Mouse (Mus musculus) MEL (cell line): Measurements from ENCODE around the gene Kansl1. TPM values are rescaled to one million over a fixed set of nuclear protein-coding genes. Genes with fewer than 3 reads are reported as not detected.

Experiments used
- DNase-seq: peaks from one replicate; pipeline ENCODE4 v3.0.0; 2011; ENCODE audit warnings: low read depth, low spot score
- H3K27ac ChIP-seq: 2 replicates; pipeline ENCODE4 v1.5.1; 2012; ENCODE audit warnings: low read depth, mild to moderate bottlenecking, control low read depth, low read length, moderate library complexity; ENCODE audit not compliant: control insufficient read depth
- H3K27me3 ChIP-seq, 2 experiments: fragments of 150-350 bp in 1 of 2; sonication (generic) in 1 of 2; 2 replicates each; pipeline ENCODE4 v1.6.1; 2012; ENCODE audit warnings: low read length in 2 of 2, mild to moderate bottlenecking in 2 of 2, improper control_type of control experiment in 1 of 2, moderate library complexity in 1 of 2; ENCODE audit not compliant: insufficient read depth in 2 of 2, control insufficient read depth in 1 of 2
- H3K36me3 ChIP-seq, 2 experiments: 2 replicates each; pipeline ENCODE4 v1.6.1; 2012 to 2014; ENCODE audit warnings: low read length in 2 of 2, improper control_type of control experiment in 1 of 2, inconsistent platforms in 1 of 2, mild to moderate bottlenecking in 1 of 2; ENCODE audit not compliant: insufficient read depth in 2 of 2, control insufficient read depth in 1 of 2
- H3K4me1 ChIP-seq, 2 experiments: fragments of 150-350 bp in 1 of 2; sonication (generic) in 1 of 2; 2 replicates each; pipeline ENCODE4 v1.6.1; 2012; ENCODE audit warnings: low read length in 2 of 2, improper control_type of control experiment in 1 of 2, mild to moderate bottlenecking in 1 of 2; ENCODE audit not compliant: insufficient read depth in 2 of 2, control insufficient read depth in 1 of 2
- H3K4me3 ChIP-seq, 2 experiments: fragments of 150-350 bp in 1 of 2; sonication (generic) in 1 of 2; 2 replicates each; pipeline ENCODE4 v1.5.1; 2012; ENCODE audit warnings: low read depth in 2 of 2, low read length in 2 of 2, mild to moderate bottlenecking in 2 of 2, moderate library complexity in 2 of 2, control low read depth in 1 of 2, improper control_type of control experiment in 1 of 2; ENCODE audit not compliant: control insufficient read depth in 1 of 2, insufficient read depth in 1 of 2
- H3K79me2 ChIP-seq: 2 replicates; pipeline ENCODE4 v1.6.1; 2012; ENCODE audit warnings: mild to moderate bottlenecking, low read length, moderate library complexity; ENCODE audit not compliant: control insufficient read depth, poor library complexity, insufficient read depth
- H3K9ac ChIP-seq: 2 replicates; pipeline ENCODE4 v1.6.1; 2012; ENCODE audit warnings: low read depth, mild to moderate bottlenecking, control low read depth, low read length, moderate library complexity; ENCODE audit not compliant: control insufficient read depth, poor library complexity, severe bottlenecking
- H3K9me3 ChIP-seq: fragments of 150-350 bp; sonication (generic); replicated peaks from 2 replicates; pipeline ENCODE4 v1.6.1; 2012; ENCODE audit warnings: mild to moderate bottlenecking, low read length, improper control_type of control experiment, moderate library complexity; ENCODE audit not compliant: insufficient read depth
- E2F4 ChIP-seq: IDR thresholded peaks from 2 replicates; pipeline ENCODE4 v1.6.1; 2011; ENCODE audit warnings: low read depth, low read length, improper control_type of control experiment, borderline replicate concordance
- ELF1 ChIP-seq: IDR thresholded peaks from 2 replicates; pipeline ENCODE4 v1.6.1; 2014; ENCODE audit warnings: low read depth, mild to moderate bottlenecking, inconsistent platforms, low read length, improper control_type of control experiment, moderate library complexity
- EP300 ChIP-seq, 2 experiments: IDR thresholded peaks; 2 replicates each; pipeline ENCODE4 v1.6.1; 2011; ENCODE audit warnings: improper control_type of control experiment in 2 of 2, low read length in 2 of 2, low read depth in 1 of 2, mild to moderate bottlenecking in 1 of 2
- ETS1 ChIP-seq: IDR thresholded peaks from 2 replicates; pipeline ENCODE4 v1.6.1; 2012; ENCODE audit warnings: low read depth, mild to moderate bottlenecking, inconsistent platforms, low read length, improper control_type of control experiment, moderate library complexity
- GABPA ChIP-seq: IDR thresholded peaks from 2 replicates; pipeline ENCODE4 v1.6.1; 2012; ENCODE audit warnings: low read depth, mild to moderate bottlenecking, inconsistent platforms, low read length, improper control_type of control experiment, moderate library complexity
- HCFC1 ChIP-seq: IDR thresholded peaks from 2 replicates; pipeline ENCODE4 v1.6.1; 2012; ENCODE audit warnings: low read depth, mild to moderate bottlenecking, inconsistent platforms, low read length, improper control_type of control experiment, moderate library complexity
- KAT2A ChIP-seq: conservative IDR thresholded peaks from 2 replicates; pipeline ENCODE4 v1.6.1; 2012; ENCODE audit warnings: low read depth, low read length, improper control_type of control experiment, inconsistent platforms
- MAX ChIP-seq: IDR thresholded peaks from 2 replicates; pipeline ENCODE4 v1.6.1; 2011; ENCODE audit warnings: low read length, improper control_type of control experiment
- MAZ ChIP-seq: IDR thresholded peaks from 2 replicates; pipeline ENCODE4 v1.6.1; 2012; ENCODE audit warnings: low read depth, mild to moderate bottlenecking, inconsistent platforms, low read length, improper control_type of control experiment
- MEF2A ChIP-seq: IDR thresholded peaks from 2 replicates; pipeline ENCODE4 v1.6.1; 2014; ENCODE audit warnings: low read depth, mild to moderate bottlenecking, inconsistent platforms, low read length, improper control_type of control experiment; ENCODE audit not compliant: poor library complexity, insufficient replicate concordance, severe bottlenecking; ENCODE audit errors: extremely low read depth
- MXI1 ChIP-seq: IDR thresholded peaks from 2 replicates; pipeline ENCODE4 v1.6.1; 2011; ENCODE audit warnings: mild to moderate bottlenecking, low read depth, low read length, improper control_type of control experiment
- MYB ChIP-seq: IDR thresholded peaks from 2 replicates; pipeline ENCODE4 v1.6.1; 2011; ENCODE audit warnings: mild to moderate bottlenecking, low read depth, low read length, improper control_type of control experiment
- MYC ChIP-seq: IDR thresholded peaks from 2 replicates; pipeline ENCODE4 v1.6.1; 2011; ENCODE audit warnings: low read depth, mild to moderate bottlenecking, low read length, improper control_type of control experiment, moderate library complexity
- NELFE ChIP-seq: IDR thresholded peaks from 2 replicates; pipeline ENCODE4 v1.6.1; 2011; ENCODE audit warnings: low read depth, low read length, improper control_type of control experiment
- POLR2A ChIP-seq, 2 experiments: IDR thresholded peaks; 2 replicates each; pipeline ENCODE4 v1.6.1; 2011 to 2012; ENCODE audit warnings: low read length in 2 of 2, mild to moderate bottlenecking in 2 of 2, control low read depth in 1 of 2, improper control_type of control experiment in 1 of 2, low read depth in 1 of 2, moderate library complexity in 1 of 2; ENCODE audit not compliant: control insufficient read depth in 1 of 2, insufficient read depth in 1 of 2, poor library complexity in 1 of 2
- POLR2AphosphoS2 ChIP-seq: IDR thresholded peaks from 2 replicates; pipeline ENCODE4 v1.6.1; 2011; ENCODE audit warnings: low read length, improper control_type of control experiment
- RAD21 ChIP-seq: IDR thresholded peaks from 2 replicates; pipeline ENCODE4 v1.6.1; 2011; ENCODE audit warnings: mild to moderate bottlenecking, low read depth, low read length, improper control_type of control experiment
- USF1 ChIP-seq: IDR thresholded peaks from 2 replicates; pipeline ENCODE4 v1.6.1; 2014; ENCODE audit warnings: low read depth, mild to moderate bottlenecking, inconsistent platforms, low read length, improper control_type of control experiment, moderate library complexity
- USF2 ChIP-seq, 2 experiments: IDR thresholded peaks; 2 replicates each; pipeline ENCODE4 v1.6.1; 2011 to 2012; ENCODE audit warnings: improper control_type of control experiment in 2 of 2, low read length in 2 of 2, borderline replicate concordance in 1 of 2, inconsistent platforms in 1 of 2, low read depth in 1 of 2, mild to moderate bottlenecking in 1 of 2; ENCODE audit not compliant: insufficient read depth in 1 of 2
- ZC3H11A ChIP-seq: IDR thresholded peaks from 2 replicates; pipeline ENCODE4 v1.6.1; 2012; ENCODE audit warnings: low read depth, mild to moderate bottlenecking, inconsistent platforms, low read length, improper control_type of control experiment
- ZKSCAN1 ChIP-seq: IDR thresholded peaks from 2 replicates; pipeline ENCODE4 v1.6.1; 2012; ENCODE audit warnings: low read depth, mild to moderate bottlenecking, inconsistent platforms, low read length, improper control_type of control experiment, moderate library complexity
- ZNF384 ChIP-seq: IDR thresholded peaks from 2 replicates; pipeline ENCODE4 v1.6.1; 2012; ENCODE audit warnings: low read depth, mild to moderate bottlenecking, inconsistent platforms, low read length, improper control_type of control experiment
- polyA plus RNA-seq, 2 experiments: library from polyadenylated mRNA; stranded (reverse) in 1 of 2; unstranded in 1 of 2; fragments of >175 nt in 1 of 2; fragments of >200 nt in 1 of 2; gene quantifications; 2 replicates each; pipeline versions ENCODE4 v1.2.1 to v1.2.4; 2012; ENCODE audit warnings: low replicate concordance in 2 of 2, low read depth in 1 of 2; ENCODE audit not compliant: insufficient read length in 2 of 2, insufficient read depth in 1 of 2, missing spikeins in 1 of 2
- total RNA-seq: library from RNA; depleted of rRNA; stranded (reverse); fragments of 300-350 nt; gene quantifications from 2 replicates; pipeline ENCODE4 v1.2.3, GENCODE M21; 2012

The Kansl1 gene
- total and polyA plus RNA-seq, 3 experiments: 14.9 to 76.3 (median 56.4) TPM

DNA sequence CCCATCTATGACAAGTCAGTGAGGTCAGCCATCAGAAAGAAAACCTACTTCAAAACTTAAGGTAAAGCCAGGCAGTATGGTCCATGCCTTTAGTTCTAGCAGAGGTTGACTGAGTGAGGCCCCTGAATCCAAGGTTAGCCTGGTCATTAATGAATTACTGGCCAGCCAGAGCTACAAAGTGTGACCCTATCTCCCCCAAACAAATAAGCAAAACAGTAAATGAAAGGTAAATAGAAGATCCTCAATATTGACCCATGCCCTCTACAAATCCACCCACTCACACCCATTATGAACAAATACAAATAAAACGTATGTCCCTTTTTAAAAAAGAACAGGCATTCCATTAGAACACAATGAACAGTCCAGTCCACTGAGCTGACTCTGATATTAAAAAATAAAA is 76.5 kb downstream of the Kansl1 start:
- no peak overlapping the region for H3K27ac ChIP-seq
- TF ChIP-seq EP300 (IDR thresholded peaks at IDR 0.05; ENCODE audit: low read depth in 1 of 2, low read length in 2 of 2): no peak
- TF ChIP-seq POLR2AphosphoS2: no peak
- TF ChIP-seq ZNF384: no peak
- no peak for TF ChIP-seq ZKSCAN1
- no peak for TF ChIP-seq NELFE
- TF ChIP-seq MAZ: no peak
- no peak for TF ChIP-seq ELF1
- TF ChIP-seq USF2 (IDR thresholded peaks at IDR 0.05; ENCODE audit: borderline replicate concordance in 1 of 2, insufficient read depth in 1 of 2, low read depth in 1 of 2, low read length in 2 of 2): no peak
- no peak for TF ChIP-seq MYB
- TF ChIP-seq RAD21: no peak
- no peak for TF ChIP-seq GABPA
- TF ChIP-seq E2F4: no peak
- no peak for TF ChIP-seq ETS1
- no peak for TF ChIP-seq HCFC1
- TF ChIP-seq MEF2A: no peak
- no peak for TF ChIP-seq USF1
- TF ChIP-seq POLR2A (IDR thresholded peaks at IDR 0.05; ENCODE audit: control insufficient read depth in 1 of 2, insufficient read depth in 1 of 2, low read depth in 1 of 2, low read length in 2 of 2, poor library complexity in 1 of 2): no peak
- no peak for TF ChIP-seq MXI1
- no peak for TF ChIP-seq KAT2A
- no peak for TF ChIP-seq MAX
- TF ChIP-seq, all 39 proteins: peak for 0
- no peaks in the 10 kb centered on the region for H3K27me3 ChIP-seq
- peaks cover 3 to 6% of the 10 kb centered on the region in 2 experiments; a peak in 3 of 4 replicates for H3K4me1 ChIP-seq
- H3K9me3 ChIP-seq: no peaks in the 10 kb centered on the region
- H3K9ac ChIP-seq: no peak overlapping the region
- peaks cover 22% of the 10 kb centered on the region for H3K79me2 ChIP-seq
- peaks cover 25% of the 10 kb centered on the region in 2 experiments for H3K36me3 ChIP-seq
- no peak for DNase-seq
- H3K4me3 ChIP-seq: no peak overlapping the region

- H3K79me2 ChIP-seq: peaks cover 21% of the 10 kb centered on the region
- no peak overlapping the region for H3K9ac ChIP-seq
- H3K4me1 ChIP-seq: peaks cover 3 to 14% of the 10 kb centered on the region in 2 experiments; a peak in 3 of 4 replicates
- TF ChIP-seq MYC: no peak
- no peak for TF ChIP-seq RAD21
- no peak for TF ChIP-seq MAX
- no peak for TF ChIP-seq ZC3H11A
- no peak for TF ChIP-seq ZNF384
- no peak for DNase-seq
- no peak overlapping the region for H3K4me3 ChIP-seq
- no peaks in the 10 kb centered on the region for H3K9me3 ChIP-seq
- peaks cover 2 to 25% of the 10 kb centered on the region in 2 experiments for H3K36me3 ChIP-seq
- no peaks in the 10 kb centered on the region for H3K27me3 ChIP-seq
- H3K27ac ChIP-seq: no peak overlapping the region
Measured at GRCm38 (mm10) chr11:104387284-104387683, 81.4 kb downstream of the Kansl1 start.
